Mouse (Mus musculus) CD4-positive naive resting alpha-beta T cell, adult 57 days (primary cell): Measurements from ENCODE around the gene Nudc. TPM values are rescaled to one million over a fixed set of nuclear protein-coding genes. Genes with fewer than 3 reads are reported as not detected.

Source experiments
- total RNA-seq: library from RNA; stranded (reverse); gene quantifications from one replicate; pipeline ENCODE4 v1.2.4, GENCODE M21; 2023

Nudc gene
- 80.9 TPM for total RNA-seq

GRCm38 (mm10) chr4:133545272-133546231 is at the start of gene Nudc:
Gene Nudc, minus strand, starts transcription at chr4:133545996.

GRCm38 (mm10) chr4:133584059-133584951 is 38.5 kb upstream of the Nudc start, which contains the start of gene Gpn2:
Gene Gpn2, plus strand, starts transcription at chr4:133584362.

GRCm38 (mm10) chr4:133574070-133574842 is 28.5 kb upstream of the Nudc start, which contains the start of gene Gpatch3:
Gene Gpatch3, plus strand, starts transcription at chr4:133574745.

GRCm38 (mm10) chr4:133552768-133553447 is 7.1 kb upstream of the Nudc start, which contains the start of gene Nr0b2:
Gene Nr0b2, plus strand, starts transcription at chr4:133553376.

GRCm38 (mm10) chr4:133518601-133519368 is 27.0 kb downstream of the Nudc start, which contains the start of gene Kdf1:
Gene Kdf1, plus strand, starts transcription at chr4:133518963.

GRCm38 (mm10) chr4:133498160-133498724 is 47.6 kb downstream of the Nudc start, which contains the start of gene Trnp1:
Gene Trnp1, minus strand, starts transcription at chr4:133498550.

Other genes starting within 250 kb of the Nudc start
- gene Wdtc1, start 192.5 kb downstream of the Nudc start, total RNA-seq: 38.2 TPM
- 54.1 TPM for gene Slc9a1, start 176.3 kb downstream of the Nudc start, total RNA-seq
- gene Tent5b, start 65.9 kb downstream of the Nudc start, total RNA-seq: not detected
- 2.0 TPM for gene Trnp1, start 47.4 kb downstream of the Nudc start, total RNA-seq
- gene Kdf1, start 27.0 kb downstream of the Nudc start, total RNA-seq: not detected
- gene Nr0b2, start 7.4 kb upstream of the Nudc start, total RNA-seq: not detected
- 28.4 TPM for gene Gpatch3, start 28.7 kb upstream of the Nudc start, total RNA-seq
- 18.7 TPM for gene Gpn2, start 38.4 kb upstream of the Nudc start, total RNA-seq
- gene Sfn, start 56.2 kb upstream of the Nudc start, total RNA-seq: 52.3 TPM
- 219 TPM for gene Zdhhc18, start 104.2 kb upstream of the Nudc start, total RNA-seq
- gene Pigv, start 126.7 kb upstream of the Nudc start, total RNA-seq: 19.7 TPM
- 332 TPM for gene Arid1a, start 210.8 kb upstream of the Nudc start, total RNA-seq